Mouse (Mus musculus): ENCODE measurements at regions not wholly inside any gene's neighbourhood (a gene's known extent, or its start where the extent isn't known, plus 50 kb on each side); places are given as distances from the start of the nearest gene placed in this dataset.
A peak's percentile ranks its signal among the peaks of the same experiment; 100 is the strongest.

DNA sequence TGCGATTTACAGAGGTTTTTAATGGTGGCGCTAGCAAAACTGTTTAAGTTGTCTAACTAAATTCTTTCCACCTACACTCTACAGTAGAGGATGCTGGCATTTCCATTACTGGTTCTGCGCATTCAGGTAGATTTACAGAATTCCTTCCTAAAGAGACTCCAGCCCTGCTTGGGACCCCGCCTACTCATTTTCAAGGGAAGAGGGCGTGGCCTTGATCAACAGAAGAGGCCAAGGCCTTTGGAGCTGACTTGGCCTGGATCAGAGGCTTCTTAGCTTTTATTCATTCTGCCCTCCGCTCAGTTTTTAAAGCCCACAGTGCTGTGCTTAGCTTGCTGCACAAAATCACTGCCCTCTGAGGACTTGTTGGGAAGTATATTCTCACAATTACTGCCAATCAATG, 364.8 kb downstream of the Nkx6-1 start:
- intact Hi-C loops (cut with DNase I): no loop called here
- DNase-seq: no peak

DNA sequence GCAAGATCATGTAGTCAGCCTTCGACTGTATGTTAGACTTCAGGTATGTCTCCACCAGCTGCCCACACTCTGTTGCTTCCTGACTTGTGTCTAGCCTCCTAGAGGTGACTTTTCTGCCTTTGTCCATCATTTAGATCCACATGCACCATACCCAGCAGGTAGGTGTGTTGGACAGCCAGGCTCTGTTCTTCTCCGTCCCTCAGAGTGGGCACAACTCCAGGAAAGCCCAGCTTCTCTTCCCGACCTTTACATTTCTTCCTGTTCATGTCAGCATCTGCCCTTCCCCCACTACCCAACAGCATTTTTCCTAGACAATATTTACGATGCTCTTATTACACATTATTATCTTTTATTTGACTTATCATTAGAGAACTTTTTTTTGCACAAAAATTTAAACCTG, 366.4 kb downstream of the Nkx6-1 start:
- intact Hi-C loops (cut with DNase I): no loop called here
- DNase-seq: no peak

DNA sequence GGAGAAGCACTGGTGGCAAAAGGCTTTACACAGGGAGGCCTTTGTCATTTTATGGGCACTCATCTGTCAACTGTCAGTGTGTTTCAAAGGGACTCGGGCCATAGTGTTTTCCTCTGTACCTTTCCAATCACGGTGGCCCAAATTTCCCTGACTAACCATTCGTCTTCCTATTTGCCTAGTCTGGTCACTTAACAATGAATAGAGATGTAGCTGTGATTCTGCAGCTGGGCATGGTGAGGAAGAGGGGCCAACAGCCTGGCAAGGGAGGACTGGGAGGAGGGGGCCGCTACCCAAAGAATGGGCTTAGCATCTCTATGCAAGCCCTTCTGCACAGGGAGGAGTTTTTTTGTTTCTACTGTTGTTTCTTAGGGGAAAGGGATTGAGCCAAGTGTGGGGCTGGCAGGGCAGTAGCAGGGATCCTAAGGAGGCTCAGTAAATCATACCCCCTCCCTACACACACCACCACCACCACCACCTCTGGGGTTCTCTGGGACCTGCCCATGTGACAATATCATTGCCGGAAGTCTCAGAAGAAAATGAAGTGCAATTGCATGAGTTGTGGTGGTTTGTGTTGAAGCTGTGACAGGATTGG, 367.2 kb downstream of the Nkx6-1 start:
- no peak for DNase-seq
- intact Hi-C loops (cut with DNase I): no loop called here

DNA sequence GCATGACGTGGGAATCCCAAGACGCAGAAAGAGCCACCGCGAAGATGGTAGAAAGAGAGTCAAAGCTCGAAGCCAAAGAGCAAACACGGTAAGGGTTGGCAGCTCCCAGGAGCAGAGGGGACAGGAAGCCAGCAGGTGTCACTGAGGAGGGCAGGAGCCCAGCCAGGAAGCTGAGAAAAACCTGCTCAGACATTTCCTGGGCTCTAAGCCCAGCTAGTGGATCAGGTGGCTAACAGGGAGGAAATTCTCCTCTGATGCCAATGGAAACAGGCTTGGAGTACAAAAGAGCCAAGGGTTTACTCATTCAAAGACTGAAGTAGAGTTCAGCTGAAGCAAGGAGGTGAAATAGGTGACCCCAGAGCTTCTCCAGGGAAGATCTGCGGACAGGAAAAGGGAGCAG, 368.9 kb downstream of the Nkx6-1 start:
- intact Hi-C loops (cut with DNase I): no loop called here
- DNase-seq: peak; percentile 3 to 13

DNA sequence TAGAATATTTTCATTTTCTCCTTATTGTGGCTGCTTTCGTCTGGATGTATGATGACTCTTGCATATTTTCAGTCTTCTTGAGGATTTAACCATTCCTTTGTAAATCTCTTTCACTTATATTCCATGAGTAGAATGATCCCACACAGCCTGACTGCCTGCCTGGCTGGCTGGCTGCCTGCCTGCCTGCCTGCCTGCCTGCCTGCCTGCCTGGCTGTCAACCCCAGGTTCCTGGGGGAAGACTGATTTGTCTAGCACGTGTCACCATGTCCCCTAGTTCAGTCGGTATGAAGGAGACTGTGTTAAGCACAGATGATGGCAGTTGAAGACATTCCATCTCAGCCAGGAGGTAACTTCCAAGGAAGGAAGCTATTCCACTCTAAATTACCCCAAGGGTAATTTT, 370.8 kb downstream of the Nkx6-1 start:
- intact Hi-C loops (cut with DNase I): no loop called here

DNA sequence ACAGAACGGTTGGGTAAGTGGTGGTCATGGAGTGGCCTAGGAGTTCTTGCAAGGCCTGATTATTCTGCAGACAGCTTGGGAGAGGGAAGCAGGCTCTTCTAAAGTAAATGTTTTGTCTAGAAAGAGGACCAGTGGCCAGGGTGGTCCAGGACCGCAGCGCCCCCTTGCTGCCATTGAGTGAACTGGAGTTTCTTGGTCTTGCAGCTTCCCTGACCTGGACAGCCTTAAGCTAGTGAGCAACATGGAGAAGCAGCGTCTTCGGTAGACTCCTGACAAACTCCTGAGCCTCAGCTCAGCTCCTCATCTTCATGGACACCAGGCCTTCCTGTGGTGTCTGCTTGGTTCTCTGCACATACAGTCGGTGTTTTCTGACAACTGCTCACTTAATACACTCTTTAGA, 376.4 kb downstream of the Nkx6-1 start:
- intact Hi-C loops (cut with DNase I): no loop called here
- peak in 1 of 2 experiments; percentile 4 for DNase-seq

More for the DNA sequence above, 370.8 kb downstream of the Nkx6-1 start:
- DNase-seq: no peak

DNA sequence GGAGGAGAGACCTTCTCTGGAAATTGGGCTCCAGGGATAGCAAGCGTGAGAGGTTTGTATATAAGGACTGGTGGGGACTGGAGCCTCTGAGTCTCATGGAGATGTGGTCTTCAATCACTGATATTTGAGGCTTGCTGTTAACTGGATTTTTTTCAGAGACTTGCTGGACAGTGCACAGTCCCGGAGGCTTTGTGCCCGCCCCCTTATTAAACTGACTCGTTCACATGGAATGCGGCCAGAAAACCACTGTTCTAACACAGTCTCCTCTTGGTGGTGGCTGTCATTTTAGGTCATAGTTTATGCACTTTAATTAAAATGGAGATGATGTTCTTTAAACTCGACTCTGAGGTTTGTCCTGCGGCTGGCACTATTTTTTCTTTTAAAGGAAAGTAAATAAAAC, 378.9 kb downstream of the Nkx6-1 start:
- intact Hi-C loops (cut with DNase I): no loop called here
- no peak for DNase-seq

DNA sequence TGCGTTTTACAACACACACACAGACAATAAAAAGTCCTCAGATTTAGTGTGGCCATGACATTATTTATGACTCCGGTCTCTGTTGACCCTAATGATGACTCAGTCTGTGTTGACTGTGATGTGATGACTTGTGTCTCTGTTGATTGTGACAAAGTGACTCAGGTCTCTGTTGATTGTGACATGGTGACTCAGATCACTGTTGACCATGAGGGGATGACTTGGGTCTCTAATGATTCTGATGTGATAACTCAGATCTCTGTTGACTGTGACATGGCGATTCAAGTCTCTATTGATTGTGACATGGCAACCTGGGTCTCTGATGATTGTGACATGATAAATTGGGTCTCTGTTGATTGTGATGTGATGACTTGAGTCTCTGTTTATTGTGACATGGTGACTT, 405.0 kb downstream of the Gpat3 start:
- intact Hi-C loops (cut with DNase I): no loop called here
- DNase-seq: no peak

DNA sequence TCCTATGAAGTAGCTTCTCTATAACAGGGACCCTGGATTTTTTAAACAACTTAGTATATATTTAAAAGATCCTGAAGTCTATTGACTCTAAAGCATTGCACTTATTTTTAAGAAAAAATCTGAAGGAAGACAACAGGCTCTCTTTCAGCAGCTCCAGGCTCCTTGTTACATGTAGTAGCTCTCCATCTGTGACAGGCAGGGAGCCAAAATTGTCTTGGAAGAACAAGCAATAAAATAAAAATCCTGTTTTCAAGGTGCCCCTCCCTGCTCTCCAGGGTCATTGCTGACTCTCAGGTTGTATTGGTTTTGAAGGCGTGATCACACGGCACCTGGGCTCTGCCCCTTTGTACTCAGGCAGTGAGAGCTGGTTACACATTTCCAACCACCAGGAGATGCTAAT, 397.1 kb downstream of the Gpat3 start:
- intact Hi-C loops (cut with DNase I): no loop called here
- no peak for DNase-seq

DNA sequence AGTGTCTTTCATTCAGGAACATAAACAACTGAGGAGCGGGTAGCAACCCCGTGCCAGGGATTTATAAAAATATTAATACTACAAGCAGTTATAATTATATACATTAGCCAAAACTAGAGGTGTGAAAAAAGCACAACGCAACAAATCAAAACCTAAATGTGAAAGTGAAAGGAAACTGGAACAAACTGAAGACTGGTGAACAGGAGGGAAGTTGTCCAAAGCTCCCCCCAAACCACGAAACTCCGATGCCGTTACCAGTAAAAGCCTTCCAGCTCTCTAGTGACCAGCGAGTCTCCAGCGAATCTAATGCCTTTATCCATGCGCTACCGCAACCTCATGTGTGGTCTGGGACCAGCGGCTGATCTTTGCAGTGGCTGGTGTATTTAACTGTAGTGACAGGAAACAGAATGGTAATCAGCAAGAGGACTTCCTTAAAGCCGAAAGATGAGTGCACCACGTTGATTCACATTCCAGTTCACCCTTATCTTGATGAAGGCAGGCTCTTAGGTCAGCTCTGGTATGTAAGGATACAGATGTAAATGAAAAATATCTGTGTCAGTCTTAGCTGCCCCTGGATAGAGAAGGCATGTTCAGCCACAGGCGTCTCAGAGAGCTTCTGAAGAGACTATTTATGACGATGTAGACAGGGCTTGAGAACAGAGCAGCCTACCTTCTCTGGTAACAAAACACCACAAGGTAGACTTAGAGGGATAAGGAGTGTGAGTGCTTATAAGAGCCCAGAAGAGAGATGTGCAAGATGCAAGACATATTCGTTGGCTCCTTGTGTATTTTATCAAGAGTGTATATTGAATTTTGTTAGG, 394.0 kb downstream of the Gpat3 start:
- peak in 1 of 2 experiments; percentile 3 for DNase-seq
- intact Hi-C loops (cut with DNase I): no loop called here

DNA sequence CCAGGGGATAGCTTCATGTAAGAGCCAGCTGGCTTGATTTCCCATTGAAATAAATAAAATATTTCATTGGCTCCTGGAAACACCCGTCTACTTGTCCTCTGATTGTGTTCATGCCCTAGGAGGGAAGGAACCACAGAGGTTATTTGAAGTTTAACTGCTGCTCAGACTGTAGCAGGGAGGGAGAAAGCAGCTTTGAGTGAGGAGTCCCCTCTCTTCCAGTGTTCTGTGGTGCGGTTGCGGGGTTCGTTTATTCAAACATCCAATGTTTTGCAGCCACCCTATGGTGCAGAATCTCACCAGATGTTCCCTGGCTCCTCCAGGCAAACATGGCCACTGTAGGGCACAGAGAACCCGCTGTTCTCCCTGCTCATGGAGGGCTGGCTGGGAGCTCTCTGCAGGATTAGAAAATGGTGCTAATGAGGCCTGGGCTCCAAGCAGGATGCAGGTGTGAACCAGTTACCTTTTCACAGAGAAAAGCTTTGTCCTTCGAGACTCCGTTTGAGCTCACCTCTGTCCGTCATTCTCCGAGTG, 390.7 kb downstream of the Gpat3 start:
- intact Hi-C loops (cut with DNase I): loop anchor here (2.0 kb wide), 1 partner anchor 35 kb away; no protein-coding TSS in a partner anchor
- DNase-seq: no peak

DNA sequence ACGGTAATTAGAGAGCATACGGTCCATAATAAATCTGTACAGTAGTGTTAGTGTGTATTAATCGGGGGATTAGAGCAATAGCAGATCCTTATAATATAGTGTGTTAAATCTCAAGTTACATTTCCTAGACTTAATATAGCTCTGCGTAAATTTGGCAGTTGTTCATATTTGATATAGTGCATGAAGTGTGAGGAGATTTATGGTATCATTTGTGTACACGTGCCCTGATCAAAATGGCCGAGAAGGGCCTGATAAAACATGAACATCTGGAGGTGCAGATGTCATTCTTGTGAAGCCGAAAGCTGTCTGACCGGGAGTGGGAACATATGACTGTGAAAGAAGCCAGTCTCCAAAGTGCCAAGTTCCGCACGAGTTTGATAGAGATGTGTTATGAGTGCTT, 376.9 kb downstream of the Gpat3 start:
- intact Hi-C loops (cut with DNase I): no loop called here
- no peak for DNase-seq

DNA sequence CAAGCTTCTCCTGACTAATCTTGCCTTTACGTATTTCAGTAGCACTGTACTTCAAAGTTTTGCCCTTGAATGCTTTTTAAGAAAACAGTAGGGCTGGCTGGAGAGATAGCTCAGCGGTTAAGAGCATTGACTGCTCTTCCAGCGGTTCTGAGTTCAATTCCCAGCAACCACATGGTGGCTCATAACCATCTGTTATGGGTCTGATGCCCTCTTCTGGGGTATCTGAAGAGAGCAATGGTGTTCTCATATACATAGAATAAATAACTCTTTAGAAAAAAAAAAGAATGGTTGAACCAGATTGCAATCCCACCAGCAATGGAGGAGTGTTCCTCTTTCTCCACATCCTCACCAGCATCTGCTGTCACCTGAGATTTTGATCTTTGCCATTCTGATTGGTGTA, 372.6 kb downstream of the Gpat3 start:
- intact Hi-C loops (cut with DNase I): no loop called here
- DNase-seq: no peak

DNA sequence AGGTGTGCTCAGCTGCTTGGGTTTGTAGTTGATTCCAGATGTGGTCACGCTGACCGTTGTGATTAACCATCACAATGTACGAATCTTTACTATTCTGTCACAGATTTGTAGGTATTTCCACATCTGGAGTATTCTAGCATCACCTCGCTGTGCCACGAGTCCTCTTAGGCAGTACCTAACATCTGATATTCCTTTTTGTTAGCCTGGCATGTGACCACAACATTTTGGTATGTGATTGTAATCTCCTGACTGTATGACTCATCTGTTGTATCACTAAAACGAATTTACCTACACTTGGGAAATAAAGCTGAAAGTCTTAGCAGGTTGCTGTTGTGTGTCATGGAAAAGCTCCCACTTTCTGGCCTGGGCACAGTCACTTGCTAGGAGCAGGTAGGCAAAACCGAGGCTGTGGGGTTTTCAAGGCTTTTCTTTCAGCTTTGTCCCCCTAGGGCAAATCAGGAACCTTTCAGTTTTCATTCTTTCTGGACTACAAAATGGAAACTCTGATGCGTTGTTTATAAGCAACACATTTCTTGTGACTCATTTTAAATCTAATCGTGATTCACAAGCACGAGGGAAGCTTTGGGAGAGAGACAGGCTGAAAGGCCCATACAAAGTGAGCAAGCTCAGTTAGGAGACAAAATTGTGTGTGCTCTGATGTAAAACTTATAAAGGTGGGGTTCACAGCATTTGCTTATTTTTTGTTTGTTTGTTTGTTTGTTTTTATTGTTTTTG, 371.5 kb downstream of the Gpat3 start:
- intact Hi-C loops (cut with DNase I): no loop called here
- no peak for DNase-seq

DNA sequence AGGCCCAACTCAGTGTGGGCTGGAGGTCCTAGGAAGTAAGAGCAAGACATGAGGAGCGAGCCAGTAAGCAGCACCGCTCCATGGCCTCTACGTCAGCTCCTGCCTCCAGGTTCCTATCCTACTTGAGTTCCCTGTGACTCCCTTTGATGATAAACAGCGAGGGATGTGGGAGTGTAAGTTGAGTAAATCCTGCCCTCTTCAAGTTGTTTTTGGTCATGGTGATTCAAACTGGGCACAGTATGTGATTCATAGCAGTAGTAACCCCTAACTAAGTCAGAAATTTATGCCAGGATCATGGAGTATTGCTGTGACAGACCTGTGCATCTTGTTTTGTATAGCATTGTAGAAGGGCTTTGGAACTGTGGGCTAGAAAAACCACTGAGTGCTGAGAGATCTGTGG, 366.5 kb downstream of the Gpat3 start:
- no peak for DNase-seq
- intact Hi-C loops (cut with DNase I): no loop called here

DNA sequence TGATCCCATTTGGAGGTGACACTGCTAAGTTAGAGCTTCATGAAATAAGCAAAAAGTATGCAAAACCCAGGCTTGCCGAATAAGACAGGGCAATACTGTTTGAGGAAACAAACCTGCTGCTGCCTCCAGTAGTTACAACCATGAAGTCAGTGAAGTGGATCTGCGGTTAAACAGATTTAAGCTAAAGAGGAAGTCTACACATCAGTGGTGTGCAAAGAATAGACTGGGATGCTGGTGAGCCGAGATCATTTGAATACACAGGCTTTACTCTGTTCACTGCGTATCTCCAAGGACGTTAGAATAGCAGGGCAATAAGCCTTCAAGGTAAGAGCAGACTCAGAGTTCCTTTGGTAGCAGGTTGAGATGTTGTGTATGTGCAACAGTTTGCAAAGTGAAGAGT, 362.6 kb downstream of the Gpat3 start:
- intact Hi-C loops (cut with DNase I): no loop called here
- DNase-seq: no peak

DNA sequence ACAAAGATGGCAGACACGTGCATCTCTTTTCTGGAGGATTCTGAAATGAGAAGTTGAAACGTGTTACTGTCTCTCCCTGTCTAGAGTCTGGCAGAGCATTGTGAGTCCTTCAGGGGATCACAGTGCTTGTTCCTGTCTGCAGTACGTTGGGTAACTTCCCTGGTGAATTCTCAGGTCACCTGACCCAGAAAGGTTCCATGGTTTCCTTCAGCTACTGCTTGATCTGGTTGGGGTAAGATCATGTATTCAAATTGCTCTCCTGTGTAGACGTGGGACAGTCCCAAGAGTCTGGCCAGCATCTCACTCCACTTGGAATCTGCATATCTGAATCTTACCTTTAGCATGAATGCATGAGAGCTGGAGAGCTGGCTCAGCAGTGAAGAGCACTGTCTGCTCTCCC, 350.0 kb downstream of the Gpat3 start:
- no peak for DNase-seq

DNA sequence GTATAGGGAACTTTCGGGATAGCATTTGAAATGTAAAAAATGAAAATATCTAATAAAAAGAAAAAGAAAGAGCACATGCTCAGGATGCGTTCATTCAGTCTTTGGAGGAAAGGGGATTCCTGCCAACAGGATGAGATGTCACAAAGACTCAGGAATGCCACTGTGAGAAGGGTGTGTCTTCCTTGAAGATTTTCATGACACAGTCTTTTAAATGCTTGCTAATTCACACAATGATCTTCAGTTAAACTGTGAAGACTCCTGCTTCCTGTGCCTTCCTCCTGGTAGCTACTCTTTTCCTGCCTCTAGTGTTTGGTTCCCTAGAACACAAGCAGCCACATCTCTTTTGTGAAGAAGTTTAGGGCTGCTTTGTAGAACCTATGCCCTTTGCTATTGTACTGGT, 345.5 kb downstream of the Gpat3 start:
- intact Hi-C loops (cut with DNase I): no loop called here
- DNase-seq: no peak

More for the DNA sequence above, 350.0 kb downstream of the Gpat3 start:
- intact Hi-C loops (cut with DNase I): no loop called here

DNA sequence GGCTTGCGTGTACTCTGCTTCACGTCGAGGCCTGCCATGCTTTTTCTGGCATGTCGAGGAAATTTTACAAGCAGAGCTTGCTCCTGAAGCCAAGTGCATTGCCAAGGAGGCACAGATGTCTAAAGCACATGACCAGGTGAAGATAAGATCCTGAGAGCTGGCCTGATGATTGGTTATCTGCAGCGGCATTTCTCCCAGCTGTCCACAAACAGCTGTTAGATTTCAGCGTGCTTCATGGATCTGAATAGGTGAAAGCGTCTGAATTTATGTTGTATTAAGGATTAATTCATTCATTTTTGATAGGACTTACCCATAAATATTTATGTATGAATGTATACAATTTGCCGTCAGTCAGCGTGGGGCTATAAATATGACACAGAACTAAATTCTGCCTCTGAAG, 327.7 kb downstream of the Gpat3 start:
- intact Hi-C loops (cut with DNase I): no loop called here
- no peak for DNase-seq

DNA sequence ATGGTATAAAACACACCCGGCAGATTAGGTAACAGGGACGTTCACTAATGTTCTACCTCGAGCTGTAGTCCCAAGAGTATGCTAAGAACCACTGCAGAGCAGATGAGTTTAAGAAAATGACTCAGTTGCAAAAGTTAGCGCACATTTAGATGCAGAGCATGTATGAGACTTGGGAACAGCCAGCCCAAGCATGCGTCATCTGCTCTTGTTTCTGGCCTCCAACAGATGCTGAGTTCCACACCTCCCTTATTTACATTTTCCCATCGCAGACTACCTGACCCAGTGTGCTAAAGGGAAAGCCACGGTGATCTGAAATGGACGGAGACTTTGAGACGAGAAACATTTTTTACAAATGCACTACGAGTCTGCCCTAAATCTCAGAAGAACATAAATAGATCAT, 327.3 kb downstream of the Gpat3 start:
- intact Hi-C loops (cut with DNase I): no loop called here
- DNase-seq: no peak

DNA sequence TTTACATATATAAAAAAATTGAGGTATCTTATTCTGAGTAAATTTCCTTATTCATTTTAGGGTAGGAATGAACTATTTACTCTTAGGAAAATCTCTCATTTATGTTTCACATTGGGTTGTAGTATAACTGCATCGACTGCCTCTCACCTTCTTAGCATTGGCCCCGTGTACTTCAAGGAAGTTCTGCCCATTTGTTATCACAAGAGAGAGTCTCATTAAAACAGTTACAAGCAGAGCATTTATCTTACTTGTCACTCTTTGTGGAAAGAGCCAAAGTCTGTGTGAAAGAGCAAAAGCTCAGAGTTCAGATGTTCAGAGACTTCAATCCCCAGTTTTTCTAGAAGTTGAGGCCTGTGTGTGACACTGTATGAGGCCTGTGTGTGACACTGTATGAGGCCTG, 323.6 kb downstream of the Gpat3 start:
- intact Hi-C loops (cut with DNase I): no loop called here
- DNase-seq: no peak
